In the genomic region with DNA sequence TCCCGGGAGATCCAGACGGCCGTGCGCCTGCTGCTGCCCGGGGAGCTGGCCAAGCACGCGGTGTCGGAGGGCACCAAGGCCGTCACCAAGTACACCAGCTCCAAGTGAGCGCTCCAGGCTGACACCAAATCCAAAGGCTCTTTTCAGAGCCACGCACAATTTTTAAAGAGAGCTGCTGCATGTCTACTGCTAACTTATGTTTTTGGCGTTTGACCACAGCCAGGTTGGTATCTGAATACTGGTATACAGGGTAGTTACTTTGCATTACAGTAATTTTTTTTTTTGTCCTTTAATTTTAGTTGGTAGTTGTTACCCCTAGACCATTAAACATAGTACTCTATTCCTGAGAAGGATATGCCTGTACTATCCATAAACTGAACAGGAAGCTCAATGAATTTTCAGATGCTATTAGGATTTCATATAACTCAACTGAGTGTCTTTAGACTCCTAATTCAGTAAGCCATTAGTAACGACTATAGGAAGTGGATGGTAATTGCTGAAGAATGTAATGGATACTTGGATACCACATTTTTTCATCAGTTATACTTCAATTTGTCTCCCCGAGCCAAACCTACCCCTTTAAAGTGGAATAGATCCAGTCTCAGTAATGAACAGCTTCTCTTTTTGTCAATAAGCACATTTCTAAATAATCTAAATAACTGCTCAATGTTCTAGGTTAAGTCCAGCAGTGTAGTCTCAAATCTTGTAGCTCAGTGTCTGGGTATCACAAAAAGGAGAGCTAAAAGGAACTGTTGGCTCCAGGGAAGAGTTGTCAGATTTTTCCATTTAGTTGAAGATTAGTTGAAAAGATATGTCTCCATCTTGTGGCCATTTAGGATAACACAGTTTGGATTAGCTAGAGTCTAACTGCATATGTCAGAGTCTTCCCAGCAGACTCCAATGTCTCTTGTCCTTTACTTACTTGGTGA, we compare ENCODE assay signal across 7 mouse cellular contexts. TPM values are rescaled to one million over a fixed set of nuclear protein-coding genes. Genes with fewer than 3 reads are reported as not detected.
A peak's percentile ranks its signal among the peaks of the same experiment; 100 is the strongest.
DNase-seq lines count a peak whose midpoint lies in the region; ATAC-seq and TF ChIP-seq lines count a peak whose summit lies in the region.

No protein-coding gene starts in this region.

- peak overlapping the region; percentile 92 for H3K27ac ChIP-seq in lung, embryonic 14.5 days (ENCODE audit: low read depth)
- H3K27ac ChIP-seq in forebrain, postnatal 0 days (ENCODE audit: low read depth, low read length): no peak overlapping the region
- peak overlapping the region; percentile 96 for H3K27ac ChIP-seq in liver, embryonic 12.5 days
- H3K27ac ChIP-seq in neural tube, embryonic 15.5 days (replicated peaks): peak overlapping the region; percentile 84

- peak; percentile 69 for TF ChIP-seq CTCF in lung, embryonic 14.5 days (IDR thresholded peaks at IDR 0.05; ENCODE audit: low read depth)
- TF ChIP-seq CTCF in forebrain, postnatal 0 days (IDR thresholded peaks at IDR 0.05; ENCODE audit: low read depth): peak; percentile 74

- no peaks in the 10 kb centered on the region for H3K27me3 ChIP-seq in lung, embryonic 14.5 days (ENCODE audit: insufficient read depth, low read length)
- no peaks in the 10 kb centered on the region for H3K27me3 ChIP-seq in forebrain, postnatal 0 days (ENCODE audit: insufficient read depth, low read length)
- H3K27me3 ChIP-seq in liver, embryonic 12.5 days (replicated peaks): no peaks in the 10 kb centered on the region
- H3K27me3 ChIP-seq in neural tube, embryonic 15.5 days (replicated peaks): no peaks in the 10 kb centered on the region

- peak overlapping the region; percentile 45 for H3K9ac ChIP-seq in lung, embryonic 14.5 days
- H3K9ac ChIP-seq in forebrain, postnatal 0 days: no peak overlapping the region
- peak overlapping the region; percentile 72 for H3K9ac ChIP-seq in liver, embryonic 12.5 days
- H3K9ac ChIP-seq in neural tube, embryonic 15.5 days (replicated peaks): peak overlapping the region; percentile 47

- H3K4me2 ChIP-seq in lung, embryonic 14.5 days: peak overlapping the region; percentile 60
- peak overlapping the region; percentile 44 for H3K4me2 ChIP-seq in forebrain, postnatal 0 days (ENCODE audit: low read depth)
- peak overlapping the region; percentile 69 for H3K4me2 ChIP-seq in liver, embryonic 12.5 days
- H3K4me2 ChIP-seq in neural tube, embryonic 15.5 days: peak overlapping the region; percentile 78

- no peaks in the 10 kb centered on the region for H3K36me3 ChIP-seq in lung, embryonic 14.5 days (ENCODE audit: insufficient read depth)
- no peaks in the 10 kb centered on the region for H3K36me3 ChIP-seq in forebrain, postnatal 0 days (ENCODE audit: insufficient read depth)
- H3K36me3 ChIP-seq in liver, embryonic 12.5 days: no peaks in the 10 kb centered on the region
- no peaks in the 10 kb centered on the region for H3K36me3 ChIP-seq in neural tube, embryonic 15.5 days

- peaks cover 7% of the 10 kb centered on the region for H3K4me1 ChIP-seq in lung, embryonic 14.5 days (ENCODE audit: insufficient read depth)
- H3K4me1 ChIP-seq in forebrain, postnatal 0 days (ENCODE audit: insufficient read depth): peaks cover 11% of the 10 kb centered on the region
- peaks cover 47% of the 10 kb centered on the region for H3K4me1 ChIP-seq in liver, embryonic 12.5 days
- H3K4me1 ChIP-seq in neural tube, embryonic 15.5 days: peaks cover 24% of the 10 kb centered on the region

- under 1% methylated on average over 10 of the region's 14 CpGs for WGBS in lung, embryonic 14.5 days
- under 1% methylated on average over 10 of the region's 14 CpGs for WGBS in forebrain, postnatal 0 days
- 2% methylated on average over 14 of the region's 14 CpGs for WGBS in liver, embryonic 12.5 days (ENCODE audit: insufficient replicate concordance)
- WGBS in neural tube, embryonic 15.5 days: 1% methylated on average over 13 of the region's 14 CpGs

- peak overlapping the region; percentile 40 for H3K4me3 ChIP-seq in lung, embryonic 14.5 days (ENCODE audit: low read depth, low read length)
- H3K4me3 ChIP-seq in forebrain, postnatal 0 days (ENCODE audit: low read depth, low read length): peak overlapping the region; percentile 35
- peak overlapping the region; percentile 51 for H3K4me3 ChIP-seq in liver, embryonic 12.5 days
- peak overlapping the region; percentile 44 for H3K4me3 ChIP-seq in neural tube, embryonic 15.5 days (replicated peaks)

- H3K9me3 ChIP-seq in lung, embryonic 14.5 days (ENCODE audit: low read depth, low read length): no peaks in the 10 kb centered on the region
- H3K9me3 ChIP-seq in forebrain, postnatal 0 days (ENCODE audit: low read length): no peaks in the 10 kb centered on the region
- H3K9me3 ChIP-seq in liver, embryonic 12.5 days (replicated peaks): no peaks in the 10 kb centered on the region
- H3K9me3 ChIP-seq in neural tube, embryonic 15.5 days (replicated peaks): no peaks in the 10 kb centered on the region

- DNase-seq in lung, embryonic 14.5 days: peak; percentile 91
- DNase-seq in lung, postnatal 4 days: no peak
- peak; percentile 87 for DNase-seq in brain, adult 2 months (ENCODE audit: low read depth, low spot score)
- DNase-seq in forebrain, postnatal 0 days: peak; percentile 76
- no peak for DNase-seq in layer of hippocampus, postnatal 36 days

- peak; percentile 18 for ATAC-seq in lung, embryonic 14.5 days (ENCODE audit: insufficient read depth)
- ATAC-seq in forebrain, postnatal 0 days: peak; percentile 12
- ATAC-seq in liver, embryonic 12.5 days: peak; percentile 20
- peak; percentile 10 for ATAC-seq in neural tube, embryonic 15.5 days (ENCODE audit: low FRiP score)

RNA-seq across cellular contexts. Expression of a gene that starts 0.8 kb away (rescaled TPM):
- 15.8 and 16.9 TPM in 2 replicates for polyA plus RNA-seq in lung, embryonic 14.5 days (2014; fragmentation: Nextera tagmentation; extraction: Ambion mirVana)
- 246 and 305 TPM in 2 replicates for total RNA-seq in forebrain, postnatal 0 days (2014; rRNA removed)
- 1.6 and 3.7 TPM in 2 replicates for polyA plus RNA-seq in forebrain, postnatal 0 days (2015; fragmentation: Nextera tagmentation; extraction: Ambion mirVana)
- 14.5 and 17.1 TPM in 2 replicates for polyA plus RNA-seq in liver, embryonic 12.5 days (2016; fragmentation: Nextera tagmentation; extraction: Ambion mirVana)
- polyA plus RNA-seq in neural tube, embryonic 15.5 days (2015; fragmentation: Nextera tagmentation; extraction: Ambion mirVana): 2.0 and 7.2 TPM in 2 replicates
- total RNA-seq in layer of hippocampus, postnatal 36 days (2021): 10 to 100 TPM; 12.5 to 16.9 TPM

RNA-seq across cellular contexts. Expression of a gene that starts 1.0 kb away (rescaled TPM):
- 71.0 and 82.2 TPM in 2 replicates for polyA plus RNA-seq in lung, embryonic 14.5 days (2014; fragmentation: Nextera tagmentation; extraction: Ambion mirVana)
- total RNA-seq in forebrain, postnatal 0 days (2014; rRNA removed): 193 and 206 TPM in 2 replicates
- 4.8 and 8.3 TPM in 2 replicates for polyA plus RNA-seq in forebrain, postnatal 0 days (2015; fragmentation: Nextera tagmentation; extraction: Ambion mirVana)
- 24.0 and 28.2 TPM in 2 replicates for polyA plus RNA-seq in liver, embryonic 12.5 days (2016; fragmentation: Nextera tagmentation; extraction: Ambion mirVana)
- polyA plus RNA-seq in neural tube, embryonic 15.5 days (2015; fragmentation: Nextera tagmentation; extraction: Ambion mirVana): 3.0 and 13.9 TPM in 2 replicates
- 10 to 100 TPM; 13.7 to 21.6 TPM for total RNA-seq in layer of hippocampus, postnatal 36 days (2021)

RNA-seq across cellular contexts. Expression of a gene that starts 2.6 kb away (rescaled TPM):
- polyA plus RNA-seq in lung, embryonic 14.5 days (2014; fragmentation: Nextera tagmentation; extraction: Ambion mirVana): 26.4 and 26.7 TPM in 2 replicates
- 26.4 and 44.9 TPM in 2 replicates for total RNA-seq in forebrain, postnatal 0 days (2014; rRNA removed)
- 4.2 and 5.8 TPM in 2 replicates for polyA plus RNA-seq in forebrain, postnatal 0 days (2015; fragmentation: Nextera tagmentation; extraction: Ambion mirVana)
- 44.1 and 49.4 TPM in 2 replicates for polyA plus RNA-seq in liver, embryonic 12.5 days (2016; fragmentation: Nextera tagmentation; extraction: Ambion mirVana)
- 4.8 and 8.5 TPM in 2 replicates for polyA plus RNA-seq in neural tube, embryonic 15.5 days (2015; fragmentation: Nextera tagmentation; extraction: Ambion mirVana)
- 10 to 100 TPM; 72.6 to 72.8 TPM for total RNA-seq in layer of hippocampus, postnatal 36 days (2021)

RNA-seq across cellular contexts. Expression of a gene that starts 8.1 kb away (rescaled TPM):
- 8.6 and 11.7 TPM in 2 replicates for polyA plus RNA-seq in lung, embryonic 14.5 days (2014; fragmentation: Nextera tagmentation; extraction: Ambion mirVana)
- total RNA-seq in forebrain, postnatal 0 days (2014; rRNA removed): 233 and 262 TPM in 2 replicates
- polyA plus RNA-seq in forebrain, postnatal 0 days (2015; fragmentation: Nextera tagmentation; extraction: Ambion mirVana): 0.40 TPM in 1 of 2 replicates, not detected in the other
- polyA plus RNA-seq in liver, embryonic 12.5 days (2016; fragmentation: Nextera tagmentation; extraction: Ambion mirVana): 4.4 and 4.8 TPM in 2 replicates
- 0.97 and 2.2 TPM in 2 replicates for polyA plus RNA-seq in neural tube, embryonic 15.5 days (2015; fragmentation: Nextera tagmentation; extraction: Ambion mirVana)
- 10 to 100 TPM; 30.5 to 35.2 TPM for total RNA-seq in layer of hippocampus, postnatal 36 days (2021)

RNA-seq across cellular contexts. Expression of a gene that starts 8.4 kb away (rescaled TPM):
- polyA plus RNA-seq in lung, embryonic 14.5 days (2014; fragmentation: Nextera tagmentation; extraction: Ambion mirVana): 21.2 and 21.6 TPM in 2 replicates
- 9.2 and 47.2 TPM in 2 replicates for total RNA-seq in forebrain, postnatal 0 days (2014; rRNA removed)
- polyA plus RNA-seq in forebrain, postnatal 0 days (2015; fragmentation: Nextera tagmentation; extraction: Ambion mirVana): 1.6 and 1.9 TPM in 2 replicates
- polyA plus RNA-seq in liver, embryonic 12.5 days (2016; fragmentation: Nextera tagmentation; extraction: Ambion mirVana): 9.3 and 17.8 TPM in 2 replicates
- polyA plus RNA-seq in neural tube, embryonic 15.5 days (2015; fragmentation: Nextera tagmentation; extraction: Ambion mirVana): 4.5 TPM in 1 of 2 replicates, not detected in the other
- total RNA-seq in layer of hippocampus, postnatal 36 days (2021): 10 to 100 TPM; 11.4 to 25.4 TPM

Comparison
In these comparisons a context has a peak if more than half of its experiments do, and no peak if none do; other contexts are left out.
1. DNase-seq: peak in lung, embryonic 14.5 days (single experiment), brain, adult 2 months (single experiment) and forebrain, postnatal 0 days (single experiment); none in lung, postnatal 4 days (0 of 2) and layer of hippocampus, postnatal 36 days (0 of 2).
2. Peak in every context shown above with its lines, with median percentiles within 50 percentile points of each other: ATAC-seq, H3K4me2 ChIP-seq and H3K4me3 ChIP-seq.